In genomic region chr1:40021617-40022016, GRCm38 (mm10) we compare ENCODE assay signal across 14 mouse cellular contexts.
"Had no signal": no experiment of that assay in that cellular context is flagged by ENCODE, and none has a peak within 500 bp of the region (broad histone marks: within the 10 kb centered on the region; RNA-seq: fewer than 3 reads in every experiment).

No protein-coding gene starts in this region.

- DNase-seq: gastrocnemius, postnatal 14 days; gastrocnemius, postnatal 36 days; heart, adult 18-20 months; heart, postnatal 10 days; heart, postnatal 36 days; kidney, adult 11 months; kidney, adult 2 months; kidney, adult 9 months; kidney, postnatal 14 days; kidney, postnatal 36 days; liver; liver, embryonic 13.5 days had no signal

- ATAC-seq: hindbrain, postnatal 0 days; intestine, embryonic 16.5 days had no signal
